In genomic region chr19:45047935-45048643, GRCm38 (mm10) we compare ENCODE assay signal across 8 mouse cellular contexts. TPM values are rescaled to one million over a fixed set of nuclear protein-coding genes. Genes with fewer than 3 reads are reported as not detected.
DNase-seq lines count a peak whose midpoint lies in the region; ATAC-seq lines count a peak whose summit lies in the region.

No protein-coding gene starts in this region.

- H3K27me3 ChIP-seq in liver, embryonic 15.5 days = peaks cover 43% of the 10 kb centered on the region
- peaks cover 26% of the 10 kb centered on the region for H3K27me3 ChIP-seq in neural tube, embryonic 13.5 days

- ATAC-seq in erythroblast, adult 5-6 weeks (replicated peaks; ENCODE audit: low FRiP score, poor library complexity, severe bottlenecking) = peak; percentile 50
- peak; percentile 69 for ATAC-seq in liver, embryonic 15.5 days (ENCODE audit: insufficient read depth)
- peak; percentile 75 for ATAC-seq in neural tube, embryonic 13.5 days (ENCODE audit: low read depth)

- peak overlapping the region; percentile 64 for H3K4me3 ChIP-seq in liver, embryonic 15.5 days (replicated peaks)
- peak overlapping the region; percentile 59 for H3K4me3 ChIP-seq in neural tube, embryonic 13.5 days

- H3K27ac ChIP-seq in liver, embryonic 15.5 days (replicated peaks) = peak overlapping the region; percentile 82
- H3K27ac ChIP-seq in neural tube, embryonic 13.5 days (replicated peaks) = peak overlapping the region; percentile 93

- H3K4me2 ChIP-seq in liver, embryonic 15.5 days = peak overlapping the region; percentile 89
- H3K4me2 ChIP-seq in neural tube, embryonic 13.5 days = peak overlapping the region; percentile 81

- peak overlapping the region; percentile 59 for H3K9ac ChIP-seq in liver, embryonic 15.5 days
- peak overlapping the region; percentile 82 for H3K9ac ChIP-seq in neural tube, embryonic 13.5 days

- H3K9me3 ChIP-seq in liver, embryonic 15.5 days (replicated peaks) = no peaks in the 10 kb centered on the region
- no peaks in the 10 kb centered on the region for H3K9me3 ChIP-seq in neural tube, embryonic 13.5 days

- peak; percentile 97 for DNase-seq in 3T3-L1 (ENCODE audit: low read depth, low spot score)
- DNase-seq in R1 (ENCODE audit: low read depth, low spot score) = peak; percentile 77
- peak; percentile 65 to 71 for DNase-seq in heart, postnatal 10 days
- DNase-seq in layer of hippocampus, adult 11-12 months (ENCODE audit: low spot score) = peak; percentile 82
- peak; percentile 55 for DNase-seq in urinary bladder, postnatal 25 days (ENCODE audit: low spot score)

- 20% methylated on average over 11 of the region's 11 CpGs for WGBS in liver, embryonic 15.5 days (ENCODE audit: insufficient replicate concordance)
- whole genome bisulfite sequencing in neural tube, embryonic 13.5 days = 43% methylated on average over 11 of the region's 11 CpGs

- H3K4me1 ChIP-seq in liver, embryonic 15.5 days (replicated peaks) = peaks cover 33% of the 10 kb centered on the region
- H3K4me1 ChIP-seq in neural tube, embryonic 13.5 days (replicated peaks) = peaks cover 44% of the 10 kb centered on the region

- intact Hi-C loops in heart, postnatal 10 days (cut with DNase I) = no loop called here

- H3K36me3 ChIP-seq in liver, embryonic 15.5 days (replicated peaks) = no peaks in the 10 kb centered on the region
- peaks cover 37% of the 10 kb centered on the region for H3K36me3 ChIP-seq in neural tube, embryonic 13.5 days

RNA-seq across cellular contexts. Expression of gene Sfxn3, which starts 0.8 kb away (rescaled TPM):
- total RNA-seq in erythroblast, adult 5-6 weeks (2015; ENCODE audit: low replicate concordance) = 9.4 and 16.7 TPM in 2 replicates
- 3.4 and 3.8 TPM in 2 replicates for total RNA-seq in erythroblast, adult 5-6 weeks (2017; ENCODE audit: low replicate concordance)
- 10 to 100 TPM; 21.8 to 23.9 TPM for total RNA-seq in heart, postnatal 10 days (2021)
- 2.9 and 3.1 TPM in 2 replicates for polyA plus RNA-seq in liver, embryonic 15.5 days (2015; fragmentation: Nextera tagmentation; extraction: Ambion mirVana)
- polyA plus RNA-seq in neural tube, embryonic 13.5 days (2015; fragmentation: Nextera tagmentation; extraction: Ambion mirVana) = 61.0 and 65.3 TPM in 2 replicates

RNA-seq across cellular contexts. Expression of gene Pdzd7, which starts 2.6 kb away (rescaled TPM):
- not detected in 2 replicates for total RNA-seq in erythroblast, adult 5-6 weeks (2015; ENCODE audit: low replicate concordance)
- total RNA-seq in erythroblast, adult 5-6 weeks (2017; ENCODE audit: low replicate concordance) = 0.28 TPM in 1 of 2 replicates, not detected in the other
- total RNA-seq in heart, postnatal 10 days (2021) = under 1 TPM in 1 of 2 experiments, not detected in 1; 0.22 TPM
- polyA plus RNA-seq in liver, embryonic 15.5 days (2015; fragmentation: Nextera tagmentation; extraction: Ambion mirVana) = not detected in 2 replicates
- 1.0 and 1.4 TPM in 2 replicates for polyA plus RNA-seq in neural tube, embryonic 13.5 days (2015; fragmentation: Nextera tagmentation; extraction: Ambion mirVana)

RNA-seq across cellular contexts. Expression of gene Kazald1, which starts 27.0 kb away (rescaled TPM):
- total RNA-seq in erythroblast, adult 5-6 weeks (2015; ENCODE audit: low replicate concordance) = not detected in 2 replicates
- not detected in 2 replicates for total RNA-seq in erythroblast, adult 5-6 weeks (2017; ENCODE audit: low replicate concordance)
- 1 to 10 TPM; 7.4 to 9.1 TPM for total RNA-seq in heart, postnatal 10 days (2021)
- 0.24 and 0.32 TPM in 2 replicates for polyA plus RNA-seq in liver, embryonic 15.5 days (2015; fragmentation: Nextera tagmentation; extraction: Ambion mirVana)
- polyA plus RNA-seq in neural tube, embryonic 13.5 days (2015; fragmentation: Nextera tagmentation; extraction: Ambion mirVana) = 1.9 and 2.5 TPM in 2 replicates

RNA-seq across cellular contexts. Expression of gene Lzts2, which starts 33.9 kb away (rescaled TPM):
- total RNA-seq in erythroblast, adult 5-6 weeks (2015; ENCODE audit: low replicate concordance) = not detected in 2 replicates
- total RNA-seq in erythroblast, adult 5-6 weeks (2017; ENCODE audit: low replicate concordance) = 0.42 and 0.60 TPM in 2 replicates
- 10 to 100 TPM; 60.9 to 77.8 TPM for total RNA-seq in heart, postnatal 10 days (2021)
- 6.8 and 7.7 TPM in 2 replicates for polyA plus RNA-seq in liver, embryonic 15.5 days (2015; fragmentation: Nextera tagmentation; extraction: Ambion mirVana)
- polyA plus RNA-seq in neural tube, embryonic 13.5 days (2015; fragmentation: Nextera tagmentation; extraction: Ambion mirVana) = 29.1 and 30.8 TPM in 2 replicates

RNA-seq across cellular contexts. Expression of gene Mrpl43, which starts 41.8 kb away (rescaled TPM):
- 9.2 and 14.0 TPM in 2 replicates for total RNA-seq in erythroblast, adult 5-6 weeks (2015; ENCODE audit: low replicate concordance)
- total RNA-seq in erythroblast, adult 5-6 weeks (2017; ENCODE audit: low replicate concordance) = 8.0 and 11.6 TPM in 2 replicates
- total RNA-seq in heart, postnatal 10 days (2021) = 10 to 100 TPM; 49.1 to 51.6 TPM
- polyA plus RNA-seq in liver, embryonic 15.5 days (2015; fragmentation: Nextera tagmentation; extraction: Ambion mirVana) = 27.4 and 28.8 TPM in 2 replicates
- polyA plus RNA-seq in neural tube, embryonic 13.5 days (2015; fragmentation: Nextera tagmentation; extraction: Ambion mirVana) = 84.9 and 94.8 TPM in 2 replicates

Comparison
In these comparisons a context has a peak if more than half of its experiments do, and no peak if none do; other contexts are left out.
1. Peak in every context shown above with its lines: DNase-seq, ATAC-seq, H3K4me3 ChIP-seq and H3K27ac ChIP-seq.
2. RNA of gene Kazald1, which starts 27.0 kb away (total RNA-seq): 7.4 to 9.1 TPM in heart, postnatal 10 days; not detected in erythroblast, adult 5-6 weeks; every median in the first group is over 4 times any median in the second.